Mouse (Mus musculus) heart, embryonic 10.5 days (tissue): Measurements from ENCODE around the gene Gjd3. TPM values are rescaled to one million over a fixed set of nuclear protein-coding genes. Genes with fewer than 3 reads are reported as not detected.

Experiments
- DNase-seq: peaks from one replicate; pipeline ENCODE4 v3.0.0-alpha.2; 2017; ENCODE audit warnings: low spot score
- H3K27ac ChIP-seq: fragments of 300-500 bp; sonication (generic); 2 replicates; pipeline ENCODE4 v1.5.1; 2016; ENCODE audit warnings: mild to moderate bottlenecking
- H3K27me3 ChIP-seq: fragments of 300-500 bp; sonication (generic); 2 replicates; pipeline ENCODE4 v1.6.1; 2016; ENCODE audit warnings: mild to moderate bottlenecking; ENCODE audit not compliant: poor library complexity, insufficient read depth, severe bottlenecking
- H3K36me3 ChIP-seq: fragments of 300-500 bp; sonication (generic); 2 replicates; pipeline ENCODE4 v1.6.1; 2016; ENCODE audit warnings: mild to moderate bottlenecking, moderate library complexity
- H3K4me1 ChIP-seq: fragments of 300-500 bp; sonication (generic); 2 replicates; pipeline ENCODE4 v1.6.1; 2016; ENCODE audit warnings: mild to moderate bottlenecking
- H3K4me3 ChIP-seq: fragments of 300-500 bp; sonication (generic); 2 replicates; pipeline ENCODE4 v1.5.1; 2016; ENCODE audit warnings: mild to moderate bottlenecking, moderate library complexity
- H3K9me3 ChIP-seq: fragments of 300-500 bp; sonication (generic); 2 replicates; pipeline ENCODE4 v1.6.1; 2016; ENCODE audit warnings: mild to moderate bottlenecking, moderate library complexity
- WGBS: fragments of 180-500 bp; shearing (Covaris S2); methylation state at CpG from one replicate; pipeline ENCODE4 v1.1.7; 2016; 5-methylcytosine and 5-hydroxymethylcytosine counted together
- polyA plus RNA-seq: library from polyadenylated mRNA; unstranded; fragments of >200 nt; fragmentation: Nextera tagmentation; extraction: Ambion mirVana; gene quantifications from 2 replicates; pipeline ENCODE4 v1.2.1, GENCODE M21; 2016

Gjd3 gene
- polyA plus RNA-seq, 1 experiment from 2014 or later, result 1.1 TPM

GRCm38 (mm10) chr11:98974871-98975719 is 7.7 kb downstream of the Gjd3 start:
- Histone ChIP-seq H3K9me3 (no peaks in the 10 kb centered on the region), H3K27me3 (peaks cover under 1% of the 10 kb centered on the region; the same call in 1 of the 2 replicates), H3K4me1 (peaks cover 31% of the 10 kb centered on the region), H3K36me3 (peaks cover 52% of the 10 kb centered on the region), H3K27ac (peak overlapping the region; percentile 39), H3K4me3 (no peak overlapping the region)
- DNase-seq, result peak; percentile 77
- WGBS, result 54% methylated on average over 5 of the region's 5 CpGs

GRCm38 (mm10) chr11:98974213-98974612 is 8.6 kb downstream of the Gjd3 start:
- H3K27ac ChIP-seq, result no peak overlapping the region
- peaks cover 60% of the 10 kb centered on the region for H3K36me3 ChIP-seq
- H3K27me3 ChIP-seq, result no peaks in the 10 kb centered on the region
- H3K4me3 ChIP-seq, result no peak overlapping the region
- no peaks in the 10 kb centered on the region for H3K9me3 ChIP-seq
- WGBS, result 77% methylated on average over 6 of the region's 6 CpGs
- peaks cover 40% of the 10 kb centered on the region for H3K4me1 ChIP-seq
- no peak for DNase-seq

- WGBS, result 88% methylated on average over 14 of the region's 14 CpGs
- no peak for DNase-seq
- Histone ChIP-seq H3K4me3 (no peak overlapping the region), H3K27me3 (no peaks in the 10 kb centered on the region), H3K36me3 (peaks cover 64% of the 10 kb centered on the region), H3K9me3 (no peaks in the 10 kb centered on the region), H3K4me1 (peaks cover 42% of the 10 kb centered on the region), H3K27ac (peak overlapping the region; percentile 7; the same call in 1 of the 2 replicates)
Measured at GRCm38 (mm10) chr11:98973584-98973983, 9.2 kb downstream of the Gjd3 start.

- WGBS, result 89% methylated on average over 9 of the region's 9 CpGs
- Histone ChIP-seq H3K4me1 (peaks cover 48% of the 10 kb centered on the region), H3K27ac (no peak overlapping the region), H3K9me3 (no peaks in the 10 kb centered on the region), H3K27me3 (no peaks in the 10 kb centered on the region), H3K4me3 (no peak overlapping the region), H3K36me3 (peaks cover 71% of the 10 kb centered on the region)
- no peak for DNase-seq
Measured at GRCm38 (mm10) chr11:98972801-98973360, 9.9 kb downstream of the Gjd3 start.

GRCm38 (mm10) chr11:98972215-98972614 is 10.6 kb downstream of the Gjd3 start:
- WGBS, result 53% methylated on average over 9 of the region's 9 CpGs
- H3K4me3 ChIP-seq, result no peak overlapping the region
- peaks cover 77% of the 10 kb centered on the region for H3K36me3 ChIP-seq
- H3K27ac ChIP-seq, result no peak overlapping the region
- no peaks in the 10 kb centered on the region for H3K27me3 ChIP-seq
- no peaks in the 10 kb centered on the region for H3K9me3 ChIP-seq
- DNase-seq, result peak; percentile 88
- H3K4me1 ChIP-seq, result peaks cover 54% of the 10 kb centered on the region

GRCm38 (mm10) chr11:98971316-98972031 is 11.3 kb downstream of the Gjd3 start:
- Histone ChIP-seq H3K36me3 (peaks cover 85% of the 10 kb centered on the region), H3K27me3 (no peaks in the 10 kb centered on the region), H3K9me3 (no peaks in the 10 kb centered on the region), H3K4me3 (no peak overlapping the region), H3K27ac (peak overlapping the region; percentile 47), H3K4me1 (peaks cover 62% of the 10 kb centered on the region)
- WGBS, result 83% methylated on average over 23 of the region's 23 CpGs
- no peak for DNase-seq

- peaks cover 73% of the 10 kb centered on the region for H3K4me1 ChIP-seq
- DNase-seq, result no peak
- H3K4me3 ChIP-seq, result no peak overlapping the region
- H3K9me3 ChIP-seq, result no peaks in the 10 kb centered on the region
- WGBS, result 79% methylated on average over 29 of the region's 29 CpGs
- H3K27ac ChIP-seq, result peak overlapping the region; percentile 6; the same call in 1 of the 2 replicates
- no peaks in the 10 kb centered on the region for H3K27me3 ChIP-seq
- H3K36me3 ChIP-seq, result peaks cover 89% of the 10 kb centered on the region
Measured at GRCm38 (mm10) chr11:98970191-98970925, 12.5 kb downstream of the Gjd3 start.

GRCm38 (mm10) chr11:98969496-98969927 is 13.3 kb downstream of the Gjd3 start:
- no peak for DNase-seq
- peaks cover 77% of the 10 kb centered on the region for H3K4me1 ChIP-seq

GRCm38 (mm10) chr11:98968716-98969495 is 13.9 kb downstream of the Gjd3 start:
- no peaks in the 10 kb centered on the region for H3K27me3 ChIP-seq
- H3K36me3 ChIP-seq, result peaks cover 75% of the 10 kb centered on the region
- peak overlapping the region; percentile 66 for H3K27ac ChIP-seq
- H3K4me1 ChIP-seq, result peaks cover 79% of the 10 kb centered on the region
- no peaks in the 10 kb centered on the region for H3K9me3 ChIP-seq
- peak overlapping the region; percentile 31 for H3K4me3 ChIP-seq
- WGBS, result 14% methylated on average over 20 of the region's 20 CpGs
- no peak for DNase-seq

More at GRCm38 (mm10) chr11:98969496-98969927, 13.3 kb downstream of the Gjd3 start:
- Histone ChIP-seq H3K36me3 (peaks cover 80% of the 10 kb centered on the region), H3K27ac (peak overlapping the region; percentile 48), H3K4me3 (peak overlapping the region; percentile 31; the same call in 1 of the 2 replicates), H3K27me3 (no peaks in the 10 kb centered on the region), H3K9me3 (no peaks in the 10 kb centered on the region)
- WGBS, result 26% methylated on average over 17 of the region's 17 CpGs

GRCm38 (mm10) chr11:98968079-98968478 is 14.7 kb downstream of the Gjd3 start:
- H3K36me3 ChIP-seq, result peaks cover 67% of the 10 kb centered on the region
- peak overlapping the region; percentile 31; the same call in 1 of the 2 replicates for H3K4me3 ChIP-seq
- no peaks in the 10 kb centered on the region for H3K27me3 ChIP-seq
- no peak for DNase-seq
- H3K9me3 ChIP-seq, result no peaks in the 10 kb centered on the region
- peak overlapping the region; percentile 66 for H3K27ac ChIP-seq
- H3K4me1 ChIP-seq, result peaks cover 87% of the 10 kb centered on the region
- 70% methylated on average over 13 of the region's 16 CpGs for WGBS

GRCm38 (mm10) chr11:98966499-98967141 is 16.2 kb downstream of the Gjd3 start:
- Histone ChIP-seq H3K27me3 (no peaks in the 10 kb centered on the region), H3K4me3 (peak overlapping the region; percentile 70), H3K4me1 (peaks cover 100% of the 10 kb centered on the region), H3K36me3 (peaks cover 52% of the 10 kb centered on the region), H3K9me3 (no peaks in the 10 kb centered on the region), H3K27ac (peak overlapping the region; percentile 88)
- DNase-seq, result no peak
- WGBS, result 31% methylated on average over 9 of the region's 9 CpGs
